Mouse (Mus musculus) cerebellum, adult 9-11 months (tissue): ENCODE measurements around the gene Rad52.

Experiments used
- DNase-seq: peaks from one replicate; pipeline ENCODE4 v3.0.0; 2022

Gene Rad52

DNA sequence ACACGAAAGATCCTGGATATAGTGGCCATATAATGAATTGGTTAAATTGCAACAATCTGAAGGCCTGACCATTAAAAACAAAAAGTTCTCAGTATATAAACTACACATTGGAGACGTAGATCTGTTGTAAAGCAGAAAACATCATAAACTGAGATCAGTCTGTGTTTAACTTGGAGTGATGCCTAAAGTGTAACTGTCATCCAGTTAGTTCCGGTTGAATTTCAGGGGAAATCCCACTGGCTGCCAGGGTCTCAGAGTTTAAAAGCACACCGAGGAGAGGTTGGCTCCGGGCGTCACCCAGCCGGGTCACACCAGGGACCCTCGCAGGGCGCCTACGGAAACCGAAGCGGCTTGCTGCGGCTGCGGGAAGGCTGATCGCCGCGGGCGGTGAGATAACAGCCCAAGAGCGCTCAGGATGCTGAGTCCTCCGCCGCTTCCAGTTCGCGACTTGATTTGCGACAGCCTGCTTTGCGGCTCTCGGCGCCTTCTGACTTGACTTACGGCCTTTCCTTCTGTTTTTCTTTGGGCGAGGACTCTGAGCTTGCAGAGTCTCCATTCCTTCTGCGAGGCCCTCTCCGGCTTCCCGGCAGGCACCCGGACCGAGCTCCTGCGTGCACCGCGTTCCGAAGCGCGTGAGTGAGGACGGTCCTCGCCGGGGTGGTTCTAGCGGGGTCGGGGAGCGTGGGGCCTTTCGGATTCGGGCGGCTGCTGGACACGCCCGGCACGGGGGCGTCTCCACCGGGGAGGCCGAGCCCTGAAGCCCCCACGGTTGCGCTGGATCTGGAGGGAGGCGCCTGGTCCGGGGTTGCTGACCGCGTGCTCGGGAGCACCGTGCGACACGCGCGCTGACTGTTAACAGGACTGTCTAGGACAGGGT is at the start of gene Rad52:
Gene Rad52, plus strand, starts transcription at position 495 of the 877 bp plus-strand sequence.
- peak; percentile 92 for DNase-seq

DNA sequence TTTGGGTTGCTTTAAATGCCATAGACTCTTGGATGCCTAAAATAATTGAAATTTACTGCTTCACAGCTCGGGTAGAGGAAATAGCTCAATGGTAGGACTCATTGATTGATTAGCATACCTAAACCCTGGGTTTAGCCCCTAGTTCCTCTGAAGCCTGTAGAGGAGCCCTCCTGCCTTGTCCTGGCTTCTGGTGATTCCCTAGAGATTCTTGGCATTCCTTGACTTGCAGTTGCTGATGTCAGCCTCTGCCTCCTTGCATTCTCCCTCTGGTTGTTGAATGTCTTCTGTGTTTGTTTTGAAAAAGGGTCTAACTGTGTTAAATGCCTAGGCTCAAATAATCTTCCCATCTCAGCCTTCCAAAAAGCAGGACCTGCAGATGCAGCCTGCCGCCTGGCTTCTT is 48.3 kb upstream of the Rad52 start:
- no peak for DNase-seq

- DNase-seq, result no peak
Observed at GRCm38 (mm10) chr6:119855471-119855870, 47.0 kb upstream of the Rad52 start.

- no peak for DNase-seq
Observed at GRCm38 (mm10) chr6:119860236-119860635, 42.3 kb upstream of the Rad52 start.

- no peak for DNase-seq
Observed at GRCm38 (mm10) chr6:119861519-119861918, 41.0 kb upstream of the Rad52 start.

DNA sequence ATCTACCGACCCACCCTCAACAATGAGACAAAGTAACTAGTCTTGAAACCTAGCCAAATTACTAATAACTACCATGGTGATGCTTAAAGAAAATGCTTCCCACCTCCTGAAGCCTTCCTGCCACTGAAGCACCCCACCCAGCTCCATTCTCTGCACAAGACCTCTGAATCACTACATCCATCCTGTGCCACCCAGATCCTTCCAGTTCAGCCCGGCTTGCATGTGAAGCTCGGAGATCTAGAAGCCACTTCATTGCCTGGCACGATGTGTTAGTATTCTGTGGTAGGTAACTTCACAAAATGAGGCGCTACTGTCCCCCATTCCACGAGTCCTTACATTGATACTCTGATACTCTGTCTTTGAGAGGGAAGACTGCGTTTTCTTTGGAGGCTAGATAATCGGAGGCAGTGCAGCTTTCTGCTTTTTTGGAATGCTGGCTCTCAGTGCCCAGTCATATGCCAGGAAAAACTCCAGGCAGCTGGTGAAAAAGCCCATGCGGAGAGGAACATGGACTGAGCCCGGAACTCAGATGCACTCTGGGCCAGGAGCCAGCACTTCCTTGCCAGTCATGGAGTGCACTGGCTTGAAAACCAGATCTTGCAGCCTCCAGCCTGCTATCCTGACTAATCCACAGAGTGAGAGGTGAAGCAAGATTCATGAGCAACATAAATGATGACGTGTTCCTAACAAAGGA is 38.0 kb upstream of the Rad52 start:
- DNase-seq, result peak; percentile 99

- DNase-seq, result no peak
Observed at GRCm38 (mm10) chr6:119883151-119883550, 19.3 kb upstream of the Rad52 start.

GRCm38 (mm10) chr6:119892711-119893110 is 9.8 kb upstream of the Rad52 start:
- DNase-seq, result no peak

GRCm38 (mm10) chr6:119903081-119903789 is 737 bp downstream of the Rad52 start:
- peak; percentile 32 for DNase-seq

- DNase-seq, result no peak
Observed at GRCm38 (mm10) chr6:119905461-119905860, 3.0 kb downstream of the Rad52 start.

DNA sequence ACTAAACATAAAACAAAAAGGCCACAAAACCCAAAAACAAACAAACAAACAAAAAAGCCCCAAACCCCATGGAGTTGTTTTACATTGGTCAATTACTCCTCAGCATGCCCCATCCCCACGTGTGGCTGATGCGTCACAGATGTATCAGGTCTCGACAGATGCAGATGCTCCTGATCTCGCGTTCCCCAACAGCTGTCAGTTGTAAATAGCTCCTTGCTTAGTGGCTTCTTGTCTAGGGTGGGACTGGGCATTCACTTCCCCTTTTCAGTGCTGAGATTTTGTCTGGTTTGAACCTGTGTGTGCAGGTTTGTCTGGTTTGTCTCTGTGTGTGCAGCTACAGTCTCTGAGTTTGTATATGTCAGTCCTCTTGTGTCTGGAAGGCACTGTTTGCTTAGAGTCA is 9.5 kb downstream of the Rad52 start:
- no peak for DNase-seq

DNA sequence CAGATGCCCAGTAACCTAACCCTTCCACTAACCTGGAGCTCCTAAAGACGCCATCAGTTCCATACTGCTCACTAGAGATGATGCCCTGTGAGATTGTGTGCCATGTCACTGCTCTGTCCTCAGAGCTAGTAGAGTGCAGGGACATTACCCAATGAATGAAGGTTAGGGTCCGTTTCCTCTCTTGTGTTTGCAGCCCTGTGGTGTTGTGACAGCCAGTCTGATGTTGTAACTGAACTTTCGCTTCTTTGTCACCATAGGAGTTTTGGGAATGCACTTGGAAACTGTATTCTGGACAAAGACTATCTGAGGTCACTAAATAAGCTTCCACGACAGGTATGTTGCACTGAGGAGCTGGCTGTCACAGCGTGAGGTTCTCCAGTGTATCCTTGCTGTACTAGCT is 13.2 kb downstream of the Rad52 start:
- no peak for DNase-seq

DNA sequence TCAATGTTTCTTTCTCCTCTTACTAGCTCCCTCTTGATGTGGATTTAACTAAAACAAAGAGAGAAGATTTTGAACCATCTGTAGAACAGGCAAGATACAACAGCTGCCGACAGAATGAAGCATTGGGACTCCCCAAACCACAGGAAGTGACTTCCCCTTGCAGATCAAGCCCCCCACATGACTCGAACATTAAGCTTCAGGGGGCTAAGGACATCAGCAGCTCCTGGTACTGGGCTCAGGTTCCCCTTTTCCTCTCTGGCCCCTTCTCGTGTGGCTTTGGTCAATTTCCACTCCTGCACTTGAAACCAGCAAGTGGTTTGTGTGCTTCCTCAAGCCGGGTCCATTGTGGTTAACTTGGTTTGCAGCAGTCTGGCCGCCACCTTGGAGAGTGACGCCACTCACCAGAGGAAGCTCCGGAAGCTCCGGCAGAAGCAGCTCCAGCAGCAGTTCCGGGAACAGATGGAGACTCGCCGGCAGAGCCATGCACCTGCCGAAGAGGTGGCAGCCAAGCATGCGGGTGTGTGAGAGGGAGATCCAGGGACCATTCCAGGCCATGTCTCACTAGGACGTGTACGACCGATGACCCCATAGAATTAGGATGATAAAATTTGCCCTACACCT is 16.2 kb downstream of the Rad52 start:
- peak; percentile 83 for DNase-seq

DNA sequence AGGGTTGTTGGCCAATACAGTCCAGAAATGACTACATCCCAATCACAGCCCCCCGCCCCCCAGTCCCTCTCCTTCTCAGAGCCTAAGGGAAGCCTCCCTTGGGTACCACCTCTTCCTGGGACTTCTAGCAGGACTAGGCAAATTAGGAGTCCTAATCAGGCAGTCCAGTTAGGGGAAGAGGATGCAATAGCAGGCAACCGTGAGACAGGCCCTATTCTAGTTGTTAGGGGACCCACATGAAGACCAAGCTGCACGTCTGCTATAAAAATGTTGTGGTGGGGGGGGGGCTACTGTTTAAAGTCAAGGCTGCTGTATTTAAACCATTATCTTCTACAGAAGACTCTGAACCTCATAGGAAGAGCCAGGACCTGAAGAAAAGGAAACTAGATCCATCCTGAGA is 19.6 kb downstream of the Rad52 start:
- no peak for DNase-seq

DNA sequence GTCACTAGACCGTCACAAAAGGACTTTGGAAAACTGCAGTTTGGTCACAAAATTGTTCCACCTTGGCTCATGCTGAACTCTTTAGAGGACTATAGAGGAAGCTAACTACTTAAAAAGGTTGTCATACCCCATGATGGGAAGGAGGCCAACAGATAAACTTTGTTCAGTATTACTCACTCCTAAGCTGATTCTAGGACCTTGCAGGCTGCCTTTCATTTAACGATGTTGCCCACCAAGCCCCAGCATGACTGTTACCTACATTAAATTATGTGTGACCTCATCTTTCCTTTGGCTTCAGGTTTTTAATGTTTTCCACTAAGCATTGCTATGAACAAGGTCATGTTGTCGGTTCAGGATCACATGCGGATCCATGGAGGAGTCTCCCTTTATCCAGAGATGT is 20.0 kb downstream of the Rad52 start:
- no peak for DNase-seq

DNA sequence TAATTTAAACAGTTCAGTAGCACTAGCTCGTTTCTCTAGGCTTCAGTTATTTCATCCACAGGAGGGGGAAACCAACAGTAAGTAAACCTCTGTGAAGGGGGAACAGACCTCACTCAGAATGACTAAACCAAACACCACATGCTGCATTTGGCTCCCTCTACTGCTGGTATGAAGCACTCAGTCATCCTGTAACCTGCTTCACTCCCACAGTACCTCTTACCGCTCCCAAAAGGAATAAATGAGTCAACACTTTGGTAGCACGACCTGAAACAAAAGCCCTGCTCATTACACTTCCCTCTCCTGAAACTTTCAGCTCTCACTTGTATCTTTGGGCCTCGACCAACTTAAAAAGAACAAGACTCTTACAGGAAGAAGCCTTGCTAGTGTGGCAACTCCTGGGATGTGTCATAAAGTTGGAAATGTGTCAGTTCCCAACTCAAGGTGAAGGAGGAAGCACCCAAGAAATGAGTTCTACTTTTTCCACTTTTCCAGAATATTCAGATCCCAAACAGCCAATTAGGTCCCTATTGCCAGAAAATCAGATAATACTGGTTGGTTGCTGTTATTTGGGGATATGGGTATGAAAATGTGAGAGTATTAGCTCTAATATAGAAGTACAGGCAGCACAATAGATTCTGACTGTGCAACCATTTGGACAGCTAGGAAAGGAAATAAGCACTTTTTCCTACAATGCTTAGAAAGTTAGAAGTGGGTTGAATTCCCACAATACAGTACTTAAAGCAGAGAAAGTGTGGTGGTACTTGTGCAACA is 21.9 kb downstream of the Rad52 start:
- no peak for DNase-seq
